8 mouse cellular contexts compared by ENCODE assay signal in genomic region chr9:98297234-98297936, GRCm38 (mm10). TPM values are rescaled to one million over a fixed set of nuclear protein-coding genes. Genes with fewer than 3 reads are reported as not detected.
DNase-seq lines count a peak whose midpoint lies in the region; ATAC-seq and TF ChIP-seq lines count a peak whose summit lies in the region.

No protein-coding gene starts in this region.

- intact Hi-C loops in gastrocnemius, postnatal 14 days (cut with DNase I; ENCODE audit: low total_unique reads): no loop called here

- peak overlapping the region; percentile 75 for H3K9ac ChIP-seq in heart, embryonic 11.5 days (ENCODE audit: low read depth, low read length)
- peak overlapping the region; percentile 37 for H3K9ac ChIP-seq in midbrain, embryonic 13.5 days (replicated peaks)

- peak overlapping the region; percentile 84 for H3K27ac ChIP-seq in layer of hippocampus, adult 2 months
- H3K27ac ChIP-seq in heart, embryonic 11.5 days (ENCODE audit: low read depth, low read length): peak overlapping the region; percentile 80
- no peak overlapping the region for H3K27ac ChIP-seq in midbrain, embryonic 13.5 days

- no peak for TF ChIP-seq CTCF in layer of hippocampus, adult 2 months (conservative IDR thresholded peaks at IDR 0.05)

- H3K4me3 ChIP-seq in layer of hippocampus, adult 2 months: peak overlapping the region; percentile 68
- peak overlapping the region; percentile 59 for H3K4me3 ChIP-seq in heart, embryonic 11.5 days (ENCODE audit: low read depth, low read length)
- H3K4me3 ChIP-seq in midbrain, embryonic 13.5 days (replicated peaks): peak overlapping the region; percentile 45

- no peak for ATAC-seq in heart, embryonic 11.5 days (replicated peaks; ENCODE audit: insufficient number of reproducible peaks, low FRiP score, low TSS enrichment)
- peak; percentile 55 for ATAC-seq in midbrain, embryonic 13.5 days

- peak overlapping the region; percentile 87 for H3K4me2 ChIP-seq in heart, embryonic 11.5 days
- peak overlapping the region; percentile 69 for H3K4me2 ChIP-seq in midbrain, embryonic 13.5 days (replicated peaks)

- no peaks in the 10 kb centered on the region for H3K9me3 ChIP-seq in heart, embryonic 11.5 days (replicated peaks; ENCODE audit: control insufficient read depth, low read length)
- no peaks in the 10 kb centered on the region for H3K9me3 ChIP-seq in midbrain, embryonic 13.5 days

- no peaks in the 10 kb centered on the region for H3K36me3 ChIP-seq in heart, embryonic 11.5 days (ENCODE audit: control insufficient read depth, insufficient read depth, low read length)
- no peaks in the 10 kb centered on the region for H3K36me3 ChIP-seq in midbrain, embryonic 13.5 days

- 12% methylated on average over 12 of the region's 12 CpGs for WGBS in heart, embryonic 11.5 days (ENCODE audit: insufficient replicate concordance)
- 16% methylated on average over 12 of the region's 12 CpGs for WGBS in midbrain, embryonic 13.5 days

- no peaks in the 10 kb centered on the region for H3K27me3 ChIP-seq in heart, embryonic 11.5 days (ENCODE audit: control insufficient read depth, insufficient read depth, low read length)
- peaks cover 11% of the 10 kb centered on the region for H3K27me3 ChIP-seq in midbrain, embryonic 13.5 days

- no peak for DNase-seq in layer of hippocampus, adult 2 months (ENCODE audit: low spot score in 2 of 2)
- no peak for DNase-seq in layer of hippocampus, adult 9-11 months
- peak; percentile 45 for DNase-seq in brain, adult 2 months (ENCODE audit: low read depth, low spot score)
- DNase-seq in kidney, postnatal 36 days: peak; percentile 12 to 30
- DNase-seq in thymus, postnatal 25 days: peak; percentile 36
- DNase-seq in gastrocnemius, postnatal 14 days: no peak

- peaks cover 5% of the 10 kb centered on the region; the same call in 1 of the 2 replicates for H3K4me1 ChIP-seq in heart, embryonic 11.5 days (ENCODE audit: control insufficient read depth, insufficient read depth, low read length)
- H3K4me1 ChIP-seq in midbrain, embryonic 13.5 days (replicated peaks): peaks cover 17% of the 10 kb centered on the region

RNA-seq across cellular contexts. Expression of gene Nmnat3, which starts 10.2 kb away (rescaled TPM):
- total RNA-seq in layer of hippocampus, adult 2 months (2021): 1 to 10 TPM; 1.9 to 2.1 TPM
- 9.7 and 10.3 TPM in 2 replicates for polyA plus RNA-seq in heart, embryonic 11.5 days (2014; fragmentation: Nextera tagmentation; extraction: Ambion mirVana)
- polyA plus RNA-seq in midbrain, embryonic 13.5 days (2015; fragmentation: Nextera tagmentation; extraction: Ambion mirVana): 1.0 and 1.3 TPM in 2 replicates
- total RNA-seq in gastrocnemius, postnatal 14 days (2021): 10 to 100 TPM; 11.5 to 11.7 TPM

Comparison
In these comparisons a context has a peak if more than half of its experiments do, and no peak if none do; other contexts are left out.
1. DNase-seq: peak in brain, adult 2 months (single experiment), kidney, postnatal 36 days (2 of 2) and thymus, postnatal 25 days (single experiment); none in layer of hippocampus, adult 2 months (0 of 2), layer of hippocampus, adult 9-11 months (single experiment) and gastrocnemius, postnatal 14 days (single experiment).
2. RNA of gene Nmnat3, which starts 10.2 kb away (total RNA-seq): 11.5 to 11.7 TPM in gastrocnemius, postnatal 14 days; 1.9 to 2.1 TPM in layer of hippocampus, adult 2 months; every median in the first group is over 4 times any median in the second.
3. Peak in every context shown above with its lines, with median percentiles within 50 percentile points of each other: H3K4me3 ChIP-seq.